Mouse (Mus musculus) adrenal gland, adult 8-10 months (tissue): ENCODE measurements around the gene Slc33a1. TPM values are rescaled to one million over a fixed set of nuclear protein-coding genes. Genes with fewer than 3 reads are reported as not detected.

Source experiments
- DNase-seq: peaks from one replicate; pipeline ENCODE4 v3.0.0; 2022
- total RNA-seq, 4 experiments: library from RNA; stranded (reverse); gene quantifications; 2 replicates each; pipeline ENCODE4 v1.2.4; 2022

The Slc33a1 gene
- total RNA-seq, 4 experiments from 2014 or later, result 38.4 to 52.0 (median 40.8) TPM

DNA sequence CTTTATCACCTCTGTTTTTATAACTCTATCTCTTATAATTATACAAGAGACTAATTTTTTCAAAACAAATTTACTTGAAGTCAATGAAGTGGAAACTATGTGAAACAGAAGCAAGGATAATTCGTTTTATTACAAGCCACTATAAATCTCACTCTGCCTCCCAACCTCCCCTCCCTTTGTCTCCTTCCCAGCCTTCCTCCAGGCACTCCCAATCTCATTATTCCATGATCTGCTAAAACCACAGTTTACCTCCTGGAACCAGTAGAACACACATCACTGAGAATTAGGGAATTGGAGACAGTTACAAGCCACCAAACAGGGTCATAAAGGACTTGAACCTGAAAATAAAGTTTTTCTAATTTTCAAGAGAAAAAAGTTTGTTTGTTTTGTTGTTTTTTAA lies 67.4 kb downstream of the Slc33a1 start:
- DNase-seq, result no peak

DNA sequence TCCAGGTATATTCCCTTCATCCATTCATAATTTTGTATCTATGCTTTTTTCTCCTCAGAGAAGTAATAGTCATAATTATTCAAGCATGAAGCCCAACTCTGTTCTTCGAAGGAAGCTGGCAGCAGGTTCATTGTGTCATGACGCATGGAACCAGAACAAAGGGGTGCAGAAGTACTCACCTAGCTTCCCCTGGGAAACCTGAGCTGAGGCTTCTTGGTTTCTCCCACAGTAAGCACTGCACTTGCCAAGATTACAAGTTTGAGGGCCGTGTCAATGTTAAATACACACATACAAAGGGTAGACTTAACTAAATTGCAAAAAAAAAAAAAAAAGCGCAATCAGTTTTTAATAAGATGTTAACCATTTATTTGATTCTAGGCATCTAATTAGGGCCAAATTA lies 68.3 kb downstream of the Slc33a1 start:
- DNase-seq, result no peak

DNA sequence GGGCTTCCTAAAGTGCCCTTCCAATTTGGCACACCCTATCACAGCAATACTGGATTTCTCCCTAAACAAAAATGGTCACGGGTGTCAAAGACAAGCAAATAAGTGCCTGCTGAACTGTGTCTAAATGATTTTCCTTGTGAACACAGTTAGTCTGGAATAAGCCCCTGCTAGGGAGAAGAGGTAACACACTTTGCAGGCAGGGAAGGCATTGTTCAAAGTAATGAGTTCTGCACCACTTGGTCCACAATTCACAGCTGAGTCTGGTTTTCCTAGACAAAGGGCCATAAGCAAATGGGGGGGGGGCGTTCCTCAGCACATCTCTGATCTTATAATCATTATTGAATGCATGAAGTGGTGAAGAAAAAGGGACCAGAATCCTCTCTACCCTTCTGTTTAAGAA lies 68.8 kb downstream of the Slc33a1 start:
- no peak for DNase-seq

DNA sequence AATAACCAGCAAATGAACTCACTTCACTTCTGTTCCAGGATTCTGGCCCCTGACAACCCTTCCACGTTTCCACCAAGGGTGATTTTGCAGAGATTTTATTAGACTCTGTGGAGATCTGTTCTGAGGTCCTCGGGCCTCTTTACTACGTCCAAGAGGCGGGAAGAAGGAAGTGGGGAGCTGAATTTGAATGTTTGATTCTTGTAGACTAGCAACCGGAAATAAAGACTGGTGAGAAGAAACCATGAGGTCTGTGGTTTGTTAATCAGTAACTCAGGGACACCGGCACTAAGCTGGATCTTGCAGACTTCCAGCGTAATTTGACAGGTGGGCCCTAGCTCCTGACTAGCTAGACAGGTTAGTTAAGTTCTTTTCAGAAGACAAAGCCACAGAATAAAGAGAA lies 70.9 kb downstream of the Slc33a1 start:
- no peak for DNase-seq

DNA sequence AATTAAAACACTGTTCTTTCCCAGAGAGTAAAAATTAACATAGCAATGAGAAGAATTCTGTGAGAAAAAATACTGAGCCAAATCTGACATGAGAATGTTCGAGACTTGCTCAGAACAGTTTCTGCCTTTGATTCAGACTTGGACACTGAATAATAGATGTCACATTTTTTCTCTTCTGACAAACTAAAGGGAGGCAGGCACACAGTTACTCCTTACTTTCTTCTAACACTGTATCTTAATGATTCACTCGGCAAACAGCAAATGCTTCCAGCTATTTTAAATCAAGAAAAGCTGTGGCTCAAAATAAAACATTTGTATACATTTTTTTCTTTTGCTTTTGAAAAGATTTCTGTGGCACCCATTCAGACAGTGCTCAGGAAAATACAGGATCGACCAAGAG lies 72.4 kb downstream of the Slc33a1 start:
- no peak for DNase-seq

Other genes starting within 250 kb of the Slc33a1 start
- gene Plch1, start 65.3 kb downstream of the Slc33a1 start, total RNA-seq, result under 1 TPM in 3 of 4 experiments, not detected in 1; 0.07 to 0.38 (median 0.28) TPM
- 10 to 100 TPM; 10.5 to 18.1 (median 13.4) TPM for gene E130311K13Rik, start 35.3 kb downstream of the Slc33a1 start, total RNA-seq
- 10 to 100 TPM; 24.3 to 28.1 (median 26.4) TPM for gene Gmps, start 11.3 kb upstream of the Slc33a1 start, total RNA-seq
- under 1 TPM; 0.15 to 0.80 (median 0.30) TPM for gene Vmn2r1, start 116.8 kb upstream of the Slc33a1 start, total RNA-seq
- not detected for gene Vmn2r2, start 177.2 kb upstream of the Slc33a1 start, total RNA-seq